Mouse (Mus musculus) frontal cortex, postnatal 25 days (tissue): ENCODE results near the gene Gm49361.
A peak's percentile ranks its signal among the peaks of the same experiment; 100 is the strongest.

Experiments
- DNase-seq, 2 experiments: peaks; one replicate each; pipeline ENCODE4 v3.0.0; 2022; ENCODE audit warnings: low spot score in 2 of 2

The Gm49361 gene

DNA sequence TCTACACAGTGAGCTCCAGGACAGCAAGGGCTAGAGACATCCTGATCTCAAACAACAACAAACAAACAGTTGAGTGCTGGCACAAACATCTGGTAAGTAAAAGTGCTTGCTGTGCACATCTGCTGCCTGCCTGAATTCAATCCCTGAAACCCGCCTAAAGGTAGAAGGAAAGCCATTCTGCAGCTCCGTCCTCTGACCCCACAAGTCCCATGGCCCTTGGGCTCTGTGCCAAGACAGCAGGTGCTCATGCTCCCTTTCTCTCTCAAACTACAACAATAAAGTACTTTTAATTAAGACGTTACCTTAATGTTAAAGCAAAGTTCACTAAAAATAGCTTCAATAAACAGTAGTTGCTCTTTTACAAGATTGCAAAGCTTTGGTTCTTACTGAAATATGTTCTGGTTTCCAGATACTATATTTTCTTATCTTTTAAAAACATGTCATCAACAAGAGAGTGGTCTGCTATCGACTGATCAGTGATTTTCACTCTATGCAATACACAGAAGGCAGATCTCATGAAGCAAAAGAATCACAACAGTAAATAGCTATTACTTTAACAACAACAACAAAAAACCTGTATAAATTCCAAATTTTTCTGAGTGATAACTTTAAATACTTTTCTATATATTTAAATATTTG lies 125.2 kb downstream of the Gm49361 start:
- DNase-seq, result no peak

DNA sequence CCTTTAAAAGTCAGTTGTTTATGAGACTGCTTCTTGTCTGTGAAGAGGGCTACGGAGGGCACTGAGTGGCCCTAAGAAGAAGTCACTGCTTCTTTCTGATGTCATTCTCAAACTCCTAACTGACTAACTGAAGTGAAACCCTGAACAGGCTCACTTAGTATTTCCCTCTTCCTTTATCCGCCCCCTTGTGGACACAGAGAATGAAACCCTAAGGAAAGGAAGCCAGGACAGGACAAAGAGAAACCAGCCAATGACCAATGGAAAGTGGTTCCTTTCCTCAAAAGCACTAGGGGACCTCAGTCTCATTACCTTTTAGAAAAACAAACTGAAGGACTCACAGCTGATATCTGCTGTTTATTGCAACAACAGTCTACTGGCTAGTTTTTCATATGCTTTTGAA lies 126.4 kb downstream of the Gm49361 start:
- no peak for DNase-seq

DNA sequence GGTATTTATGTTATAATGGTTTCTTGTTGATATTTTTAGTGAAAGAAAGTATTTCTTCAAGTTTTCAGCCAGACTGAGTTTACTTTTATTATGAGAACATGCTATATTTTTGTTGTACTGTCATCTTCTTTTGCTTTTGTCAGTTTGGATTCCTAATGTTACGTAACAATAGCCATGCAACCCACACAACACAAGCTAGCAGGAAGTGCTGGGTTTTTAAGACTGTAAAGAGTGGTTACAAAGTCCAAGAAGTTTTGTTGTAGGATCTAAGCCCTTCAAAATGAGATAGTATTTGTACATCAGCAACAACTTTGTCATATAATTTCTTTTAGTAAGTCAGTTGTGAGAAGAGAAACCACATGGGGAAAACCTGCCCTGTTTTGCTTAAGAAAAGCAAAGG lies 128.2 kb downstream of the Gm49361 start:
- DNase-seq, result no peak

DNA sequence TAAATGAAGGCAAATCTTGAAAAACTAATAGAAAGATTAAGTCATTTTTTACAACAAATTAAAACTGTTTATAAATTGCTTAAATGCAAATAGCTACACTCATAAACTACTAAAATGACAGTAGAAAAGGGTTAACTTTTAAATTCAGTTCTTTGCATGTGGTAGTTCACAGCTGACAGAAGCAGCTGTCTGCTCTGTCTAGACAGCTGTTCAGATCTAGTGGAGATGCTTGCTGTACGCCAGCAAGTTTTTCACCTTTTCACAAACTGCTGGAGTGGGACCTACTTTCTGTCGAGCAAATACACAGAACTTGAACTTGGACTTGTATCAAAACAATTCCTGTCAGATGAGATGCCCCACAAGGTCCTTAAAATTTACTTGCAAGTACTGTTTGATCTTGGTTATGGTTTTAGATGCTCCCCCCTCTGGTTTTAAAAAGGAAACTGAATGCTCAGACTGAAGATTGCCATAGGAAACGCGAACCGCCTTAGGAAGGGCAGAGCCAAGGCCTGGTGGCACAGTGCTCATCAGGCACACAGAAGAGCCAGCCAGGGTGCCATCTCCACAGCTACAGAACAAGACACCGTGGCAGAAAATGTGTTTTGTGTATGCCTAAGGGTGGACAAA lies 129.5 kb downstream of the Gm49361 start:
- DNase-seq, result no peak

DNA sequence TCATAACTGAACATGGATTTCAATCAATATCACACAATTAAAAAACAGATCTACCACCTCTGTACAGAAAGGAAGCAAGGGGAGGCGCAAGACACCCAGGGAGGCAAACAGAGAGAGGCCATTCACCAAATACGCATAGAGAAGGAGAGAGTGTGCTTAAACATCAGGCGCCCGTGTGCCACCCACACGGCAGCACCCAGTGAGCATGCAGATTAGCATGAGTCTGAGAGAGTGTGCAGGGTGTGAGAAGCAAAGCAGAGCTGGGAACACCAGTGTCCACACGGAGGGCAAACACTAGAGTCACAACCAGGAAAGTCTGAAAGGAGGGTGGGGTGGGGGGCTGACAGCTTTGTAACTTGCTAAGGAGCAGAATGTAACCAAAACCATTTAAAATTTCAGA lies 130.1 kb downstream of the Gm49361 start:
- no peak for DNase-seq

DNA sequence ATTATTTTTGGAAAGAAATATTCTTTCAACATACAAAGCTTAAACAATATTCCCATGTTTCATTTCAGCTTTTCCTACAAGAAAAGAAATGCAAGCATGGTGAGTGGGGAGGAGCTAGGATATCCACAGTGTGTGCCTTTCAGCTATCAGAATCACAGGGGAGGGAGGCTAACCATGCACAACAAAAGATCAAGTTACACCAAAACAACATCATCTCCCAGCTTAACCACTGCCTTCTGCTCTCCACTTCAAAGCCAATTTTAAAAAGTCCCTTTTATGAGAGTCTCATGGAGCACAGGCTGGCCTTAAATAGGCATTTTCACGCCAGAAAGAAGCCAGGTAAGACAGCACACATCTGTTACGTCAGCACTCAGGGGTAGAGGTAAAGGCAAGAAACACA lies 134.9 kb downstream of the Gm49361 start:
- no peak for DNase-seq

DNA sequence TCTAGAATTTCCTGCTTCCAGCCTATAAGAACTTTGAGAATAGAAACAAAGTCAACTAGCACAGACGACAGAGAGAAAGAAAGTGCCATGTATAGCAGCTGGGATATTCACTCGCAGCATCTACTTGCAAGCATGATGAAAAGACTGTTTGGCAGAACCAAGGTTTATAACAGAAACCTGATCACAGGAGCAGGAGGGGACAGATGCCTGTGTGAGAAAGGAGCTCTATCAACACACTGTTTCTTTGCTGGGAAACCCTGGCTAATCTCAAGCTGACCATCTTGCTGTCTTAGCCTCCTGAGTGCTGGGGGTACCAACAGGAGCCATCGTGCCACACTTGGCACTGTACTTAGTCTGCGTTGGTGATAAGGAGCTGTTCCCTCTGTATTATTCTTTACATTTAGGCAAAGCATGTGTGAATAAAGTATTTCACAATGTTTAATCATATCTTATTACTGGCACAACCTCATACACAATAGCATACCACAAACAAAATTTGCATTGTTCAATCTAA lies 136.0 kb downstream of the Gm49361 start:
- DNase-seq, result no peak

DNA sequence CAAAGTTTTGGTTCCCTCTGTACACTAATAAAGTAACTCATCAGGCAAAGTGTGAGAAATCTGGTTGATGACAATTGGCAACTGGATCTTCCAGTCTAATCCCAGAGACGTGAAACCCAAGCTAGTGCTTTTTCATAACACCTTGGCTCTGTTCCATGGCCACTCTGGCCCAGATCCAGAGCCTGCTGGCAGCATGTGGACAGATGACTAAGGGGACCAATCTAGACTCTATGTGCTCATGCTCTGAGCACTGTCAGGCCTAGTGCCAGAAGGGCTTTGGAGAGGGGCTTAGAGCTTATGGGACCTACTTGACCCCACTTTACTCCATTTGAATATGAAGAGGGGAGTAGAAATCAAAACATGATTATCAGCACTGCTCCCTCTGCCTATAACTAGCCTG lies 138.4 kb downstream of the Gm49361 start:
- peak; percentile 60 to 64 for DNase-seq

DNA sequence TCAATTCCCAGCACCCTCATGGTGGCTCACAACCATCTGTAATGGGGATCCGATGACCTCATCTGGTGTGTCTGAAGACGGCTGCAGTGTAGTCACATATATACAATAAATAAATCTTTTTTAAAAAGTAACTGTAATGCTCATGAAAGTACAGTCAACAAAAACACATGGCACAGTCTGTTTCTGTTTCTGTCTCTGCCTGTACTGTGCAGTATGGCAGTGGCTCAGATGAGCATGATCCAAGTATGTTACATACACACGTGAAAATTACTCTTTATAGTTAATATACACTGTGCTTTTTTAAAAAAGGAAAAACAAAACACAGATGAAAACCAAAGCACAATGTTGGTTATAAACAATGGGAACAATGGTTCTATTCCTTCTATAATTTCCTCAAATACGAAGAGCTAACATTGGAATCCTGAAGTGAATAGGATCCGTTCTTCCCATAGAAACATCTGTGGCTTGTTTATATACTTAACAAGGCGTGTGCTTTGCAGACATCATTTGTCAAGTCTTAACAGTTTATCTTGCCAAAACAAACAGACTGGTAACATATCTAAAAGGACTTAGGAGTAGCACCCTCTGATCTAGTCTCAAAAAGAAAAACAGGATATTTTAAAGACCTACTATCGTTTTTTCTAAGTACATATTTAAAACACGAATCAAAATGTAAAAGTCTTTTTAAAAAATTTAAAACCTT lies 139.1 kb downstream of the Gm49361 start:
- DNase-seq, result no peak

DNA sequence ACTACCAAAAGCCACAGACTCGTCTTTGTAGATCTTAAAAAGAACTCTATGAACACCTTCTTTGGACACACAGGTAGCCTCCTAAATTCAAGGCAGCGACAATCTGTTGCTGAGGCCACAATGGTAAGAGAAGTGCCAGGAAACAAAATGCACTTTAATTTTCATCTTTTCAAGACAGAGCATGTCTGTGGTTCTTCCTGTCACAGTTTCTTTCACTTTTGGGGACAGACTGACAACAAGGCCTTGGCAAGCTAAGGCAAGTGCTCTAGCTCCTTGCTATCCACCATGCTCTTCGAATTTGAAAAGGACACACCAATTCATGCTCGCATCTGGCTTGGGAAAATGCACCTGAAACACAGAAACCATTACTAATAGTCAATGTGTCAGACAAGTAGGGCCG lies 152.6 kb downstream of the Gm49361 start:
- no peak for DNase-seq
